Mouse (Mus musculus) CD4-positive, CD25-positive, alpha-beta regulatory T cell, adult 4 months (primary cell): Measurements from ENCODE around the gene Hacd3. TPM values are rescaled to one million over a fixed set of nuclear protein-coding genes. Genes with fewer than 3 reads are reported as not detected.

Source experiments
- ATAC-seq: one replicate; pipeline ENCODE4 v1.8.0; 2017
- polyA plus RNA-seq, 2 experiments: library from polyadenylated mRNA; unstranded; fragments of 100-300 nt; shearing (Covaris generic); gene quantifications; one replicate each; pipeline ENCODE4 v1.2.1; 2017

Hacd3 gene
- polyA plus RNA-seq, 2 experiments from 2014 or later = 133 to 142 TPM

DNA sequence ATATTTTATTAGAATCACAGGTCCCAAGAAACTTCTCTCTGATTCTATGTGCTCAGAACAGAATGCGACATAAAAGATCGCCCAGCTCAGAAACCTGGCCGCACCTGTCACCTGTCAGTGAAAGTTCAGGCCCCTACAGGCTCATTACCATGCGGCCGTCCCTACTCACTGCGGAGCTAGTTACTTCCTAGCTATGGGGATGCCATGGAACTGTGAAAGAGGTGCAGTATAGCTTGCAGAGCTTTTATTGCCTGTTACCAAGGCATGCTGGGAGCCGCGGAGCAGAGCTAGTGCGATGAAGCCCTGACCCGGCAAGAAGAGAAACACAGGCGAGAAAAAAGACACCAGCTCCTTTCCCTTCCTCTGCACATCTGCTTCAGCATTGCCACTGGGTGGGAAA lies 77.5 kb downstream of the Hacd3 start:
- no peak for ATAC-seq

DNA sequence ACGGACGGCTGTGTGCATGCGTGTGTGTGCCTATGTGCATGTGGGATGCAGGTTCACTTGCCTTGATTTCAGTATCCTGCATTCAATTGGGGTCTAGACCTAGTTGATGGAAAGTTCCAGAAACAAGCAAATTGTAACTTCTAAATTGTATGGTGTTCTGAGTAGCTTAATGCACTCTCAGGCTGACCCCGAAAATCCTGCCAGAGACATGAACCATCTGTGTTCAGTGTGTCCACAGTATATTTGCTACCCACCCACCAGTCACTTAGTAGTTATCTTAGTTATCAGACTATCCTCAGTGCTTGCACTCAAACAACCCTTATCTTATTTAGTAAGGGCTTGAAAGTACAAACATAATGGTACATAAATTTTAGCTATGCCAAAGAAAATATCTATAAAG lies 79.8 kb downstream of the Hacd3 start:
- ATAC-seq = no peak

DNA sequence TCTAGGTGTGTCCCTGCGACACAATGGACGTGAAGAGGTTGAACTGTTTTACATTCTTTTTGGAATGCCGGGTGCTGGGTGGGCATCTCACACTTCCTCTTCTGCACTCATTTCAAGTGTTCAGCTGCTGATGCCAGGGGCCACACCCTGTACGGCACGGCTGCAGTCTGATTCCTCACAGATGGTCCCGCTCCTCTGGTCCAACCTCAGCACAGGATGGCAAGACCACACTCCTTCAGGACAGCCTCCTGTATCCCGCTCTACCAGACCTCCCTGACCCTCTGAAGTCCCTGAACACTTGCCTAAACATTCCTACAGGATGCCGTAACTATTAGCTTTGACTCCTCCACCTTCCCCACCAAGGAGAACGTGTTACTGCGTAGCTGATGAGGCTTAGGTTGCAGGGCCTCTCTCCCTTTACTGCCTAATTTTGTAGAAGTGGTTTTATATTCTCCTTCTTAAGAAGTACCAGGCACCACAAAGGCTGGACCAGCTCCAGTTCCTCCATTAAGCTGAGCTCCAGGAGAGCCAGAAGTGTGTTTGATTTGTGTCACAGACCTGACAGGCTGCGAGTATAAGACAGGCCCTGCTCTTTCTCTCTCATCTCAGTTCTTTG lies 80.7 kb downstream of the Hacd3 start:
- no peak for ATAC-seq

DNA sequence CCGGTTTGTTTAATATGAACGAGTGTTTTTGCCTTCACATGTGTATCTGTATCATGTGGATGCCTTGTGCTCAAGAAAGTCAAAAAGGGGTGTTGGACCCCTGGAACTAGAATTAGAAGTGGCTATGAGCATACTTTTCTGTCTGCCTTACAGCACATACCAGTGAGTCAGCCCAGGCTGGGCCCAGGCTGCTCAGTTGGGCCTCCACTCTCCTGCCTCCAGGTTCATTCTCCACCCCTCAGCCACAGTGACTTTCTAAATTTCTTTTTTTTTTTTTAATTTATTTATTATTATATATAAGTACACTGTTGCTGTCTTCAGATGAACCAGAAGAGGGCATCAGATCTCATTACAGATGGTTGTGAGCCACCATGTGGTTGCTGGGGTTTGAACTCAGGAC lies 81.7 kb downstream of the Hacd3 start:
- ATAC-seq = no peak

DNA sequence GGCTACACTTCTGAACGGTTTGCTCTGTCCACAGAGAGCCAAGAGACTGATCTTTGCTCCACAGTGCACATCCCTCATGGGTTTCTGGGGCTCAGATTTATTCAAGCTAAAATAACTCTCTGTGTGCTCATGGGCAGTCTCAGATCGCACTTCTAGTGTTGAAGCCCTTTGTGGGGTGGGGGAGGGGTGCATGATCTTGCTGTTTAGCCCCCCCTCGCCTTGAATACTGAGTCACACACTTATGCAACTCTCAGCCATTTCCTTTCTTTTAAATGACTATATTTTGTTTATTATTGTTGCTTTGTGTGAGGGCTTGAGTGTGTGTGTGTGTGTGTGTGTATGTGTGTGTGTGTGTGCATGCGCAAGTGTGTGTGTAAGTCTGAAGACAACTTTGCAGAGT lies 82.2 kb downstream of the Hacd3 start:
- ATAC-seq = no peak

DNA sequence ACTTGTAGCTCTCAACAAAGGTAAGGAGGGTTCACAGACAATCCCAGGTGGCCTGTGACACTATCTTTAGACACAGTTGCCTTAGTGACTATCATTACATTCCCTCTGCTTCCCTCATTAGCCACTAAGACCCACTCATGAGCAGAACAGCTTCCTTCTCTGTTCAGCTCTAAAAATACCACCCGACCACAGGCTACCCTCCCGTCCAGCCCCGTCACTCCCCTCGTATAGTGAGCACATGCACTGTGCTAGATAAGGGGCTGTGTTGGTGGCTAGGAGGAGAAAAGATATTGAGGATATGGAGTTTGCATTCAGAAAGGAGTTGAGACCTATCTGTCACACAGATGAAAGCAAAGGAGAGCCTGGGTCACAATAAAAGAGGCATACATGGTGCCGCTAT lies 83.0 kb downstream of the Hacd3 start:
- no peak for ATAC-seq

DNA sequence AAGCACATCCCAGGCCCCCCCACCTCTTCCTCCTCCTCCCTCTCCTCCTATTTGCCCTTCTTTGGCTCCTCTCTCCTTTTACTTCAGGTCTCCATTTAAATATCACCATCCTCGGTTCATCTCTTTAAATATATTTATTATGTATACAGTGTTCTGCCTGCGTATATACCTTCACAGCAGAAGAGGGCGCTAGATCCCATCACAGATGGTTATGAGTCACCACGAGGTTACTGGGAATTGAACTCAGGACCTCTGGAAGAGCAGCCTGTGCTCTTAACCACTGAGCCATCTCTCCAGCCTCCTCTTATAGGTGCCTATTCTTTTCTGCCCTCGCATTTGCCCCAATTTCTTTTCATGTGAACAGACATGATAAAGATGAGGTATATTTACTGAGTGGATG lies 84.0 kb downstream of the Hacd3 start:
- no peak for ATAC-seq

Other genes starting within 250 kb of the Hacd3 start
- 10 to 100 TPM; 22.1 to 25.3 TPM for gene Dennd4a, start 210.4 kb downstream of the Hacd3 start, polyA plus RNA-seq
- under 1 TPM; 0.09 to 0.44 TPM for gene Slc24a1, start 70.1 kb downstream of the Hacd3 start, polyA plus RNA-seq
- 10 to 100 TPM; 41.1 to 45.7 TPM for gene Ints14, start 60.8 kb downstream of the Hacd3 start, polyA plus RNA-seq
- 10 to 100 TPM; 19.9 to 23.4 TPM for gene Dpp8, start 10.7 kb upstream of the Hacd3 start, polyA plus RNA-seq
- gene Igdcc4, start 79.8 kb upstream of the Hacd3 start, polyA plus RNA-seq = under 1 TPM in 1 of 2 experiments, not detected in 1; 0.05 TPM
- not detected for gene Igdcc3, start 119.5 kb upstream of the Hacd3 start, polyA plus RNA-seq
- 1 to 10 TPM; 6.4 to 7.5 TPM for gene Parp16, start 173.7 kb upstream of the Hacd3 start, polyA plus RNA-seq
- not detected for gene Cilp, start 243.5 kb upstream of the Hacd3 start, polyA plus RNA-seq